Comparison of ENCODE assay signal across 29 mouse cellular contexts in the genomic region with DNA sequence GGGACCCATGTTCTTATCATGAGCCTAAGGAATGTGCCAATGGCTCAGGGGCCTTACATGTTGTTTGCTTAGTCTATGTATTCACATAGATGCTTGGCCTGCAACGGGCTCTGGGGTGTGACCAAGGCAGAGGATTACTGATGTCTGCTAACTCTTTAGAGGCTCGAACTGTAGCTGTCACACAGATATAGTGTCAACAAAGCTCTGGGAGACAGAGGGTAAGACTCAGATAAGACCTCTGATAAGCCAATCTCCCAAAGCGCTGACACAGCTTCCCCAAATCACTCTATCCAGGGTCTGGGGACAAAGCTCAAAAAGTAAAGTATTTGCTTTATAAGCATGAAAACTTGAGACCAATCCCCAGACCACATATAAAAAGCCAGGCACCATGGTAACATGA. TPM values are rescaled to one million over a fixed set of nuclear protein-coding genes. Genes with fewer than 3 reads are reported as not detected.
DNase-seq lines count a peak whose midpoint lies in the region; ATAC-seq and TF ChIP-seq lines count a peak whose summit lies in the region.
"Had no signal": no experiment of that assay in that cellular context is flagged by ENCODE, and none has a peak within 500 bp of the region (broad histone marks: within the 10 kb centered on the region; RNA-seq: fewer than 3 reads in every experiment).

No protein-coding gene starts in this region.

- no peak overlapping the region for H3K27ac ChIP-seq in liver, embryonic 14.5 days
- H3K27ac ChIP-seq in heart, embryonic 12.5 days (ENCODE audit: poor library complexity, severe bottlenecking) = no peak overlapping the region
- H3K27ac ChIP-seq in heart, embryonic 10.5 days = no peak overlapping the region
- H3K27ac ChIP-seq: forebrain, embryonic 13.5 days; hindbrain, embryonic 12.5 days; hindbrain, postnatal 0 days; limb, embryonic 15.5 days; lung, embryonic 15.5 days; midbrain, embryonic 10.5 days; midbrain, embryonic 15.5 days; neural tube, embryonic 12.5 days had no signal

- no peak for TF ChIP-seq POLR2A in myocyte (IDR thresholded peaks at IDR 0.05; ENCODE audit: insufficient read length, low read depth)

- no peak for TF ChIP-seq CTCF in G1E (IDR thresholded peaks at IDR 0.05; ENCODE audit: low read depth, low read length)
- TF ChIP-seq CTCF in liver, embryonic 14.5 days (IDR thresholded peaks at IDR 0.05; ENCODE audit: low read depth) = no peak

- H3K36me3 ChIP-seq in G1E (replicated peaks) (peaks cover 92% of the 10 kb centered on the region), myocyte (ENCODE audit: control insufficient read depth, insufficient read depth) (peaks cover 37% of the 10 kb centered on the region)
- H3K36me3 ChIP-seq in liver, embryonic 14.5 days (replicated peaks; ENCODE audit: control insufficient read depth, insufficient read depth, low read depth) = peaks cover 2% of the 10 kb centered on the region; the same call in 1 of the 2 replicates
- H3K36me3 ChIP-seq in heart, embryonic 12.5 days = no peaks in the 10 kb centered on the region
- H3K36me3 ChIP-seq in heart, embryonic 10.5 days = no peaks in the 10 kb centered on the region
- H3K36me3 ChIP-seq: hindbrain, embryonic 12.5 days; limb, embryonic 15.5 days; lung, embryonic 15.5 days; midbrain, embryonic 10.5 days; midbrain, embryonic 15.5 days; neural tube, embryonic 12.5 days had no signal

- no peak for DNase-seq in G1E (ENCODE audit: low spot score)
- DNase-seq in induced T-regulatory cell, adult 2 months (ENCODE audit: low read depth) = peak; percentile 17
- no peak for DNase-seq in liver, embryonic 14.5 days (ENCODE audit: low read depth in 3 of 3, low spot score in 3 of 3)
- DNase-seq in heart, embryonic 10.5 days (ENCODE audit: low spot score) = no peak
- no peak for DNase-seq in urinary bladder, postnatal 4 days (ENCODE audit: low spot score in 2 of 2)
- DNase-seq: adrenal gland, adult 2 months; cerebellum, adult 2 months; cerebellum, postnatal 14 days; gastrocnemius, postnatal 10 days; heart, postnatal 36 days; kidney, adult 9 months; kidney, postnatal 10 days; lung, postnatal 36 days; right cerebral cortex, adult 18-20 months; spleen, adult 18-20 months; thymus, postnatal 14 days had no signal

- H3ac ChIP-seq in myocyte (ENCODE audit: control insufficient read depth, insufficient read length) = no peak overlapping the region

- H3K27me3 ChIP-seq in G1E (ENCODE audit: insufficient read depth, low read length) (no peaks in the 10 kb centered on the region; the same call in 1 of the 2 replicates), myocyte (ENCODE audit: control insufficient read depth, insufficient read depth, insufficient read length) (no peaks in the 10 kb centered on the region)
- no peaks in the 10 kb centered on the region for H3K27me3 ChIP-seq in liver, embryonic 14.5 days (ENCODE audit: control insufficient read depth, insufficient read depth, low read length)
- peaks cover 39% of the 10 kb centered on the region for H3K27me3 ChIP-seq in heart, embryonic 12.5 days (replicated peaks)
- peaks cover 34% of the 10 kb centered on the region for H3K27me3 ChIP-seq in heart, embryonic 10.5 days (ENCODE audit: insufficient read depth, poor library complexity, severe bottlenecking)
- H3K27me3 ChIP-seq: forebrain, embryonic 13.5 days; hindbrain, embryonic 12.5 days; limb, embryonic 15.5 days; lung, embryonic 15.5 days; midbrain, embryonic 15.5 days; neural tube, embryonic 12.5 days had no signal

- H3K79me2 ChIP-seq in myocyte (ENCODE audit: control insufficient read depth, insufficient read depth) = peaks cover 99% of the 10 kb centered on the region

- H3K4me1 ChIP-seq in G1E (ENCODE audit: insufficient read depth, low read depth, low read length) = peaks cover 93% of the 10 kb centered on the region
- peaks cover 17 to 47% of the 10 kb centered on the region in 2 experiments for H3K4me1 ChIP-seq in liver, embryonic 14.5 days (replicated peaks; ENCODE audit: control insufficient read depth in 2 of 2, insufficient read depth in 2 of 2, low read length in 1 of 2)
- H3K4me1 ChIP-seq in heart, embryonic 12.5 days (replicated peaks) = peaks cover 17% of the 10 kb centered on the region
- peaks cover 21% of the 10 kb centered on the region for H3K4me1 ChIP-seq in heart, embryonic 10.5 days
- H3K4me1 ChIP-seq: forebrain, embryonic 13.5 days; hindbrain, embryonic 12.5 days; midbrain, embryonic 15.5 days had no signal

- peak; percentile 60 for ATAC-seq in G1E (ENCODE audit: extremely low read depth, insufficient number of reproducible peaks, low FRiP score, poor library complexity, severe bottlenecking)
- peak; percentile 63; the same call in 1 of the 2 replicates for ATAC-seq in liver, embryonic 14.5 days (ENCODE audit: insufficient read depth)
- no peak for ATAC-seq in heart, embryonic 12.5 days (ENCODE audit: insufficient number of reproducible peaks, low FRiP score)
- ATAC-seq: activated CD4-positive, CD25-positive, alpha-beta regulatory T cell, adult 4 months; CD4-positive, CD25-positive, alpha-beta regulatory T cell, adult 4 months; forebrain, embryonic 13.5 days; hindbrain, postnatal 0 days; intestine, postnatal 0 days; midbrain, embryonic 15.5 days had no signal

- whole genome bisulfite sequencing in liver, embryonic 14.5 days (ENCODE audit: insufficient replicate concordance) = 3% methylated on average over 3 of the region's 3 CpGs
- 22% methylated on average over 3 of the region's 3 CpGs for WGBS in heart, embryonic 12.5 days
- 17% methylated on average over 3 of the region's 3 CpGs for WGBS in heart, embryonic 10.5 days

- no peak overlapping the region for H3K9ac ChIP-seq in liver, embryonic 14.5 days (replicated peaks)
- no peak overlapping the region for H3K9ac ChIP-seq in heart, embryonic 12.5 days
- H3K9ac ChIP-seq: forebrain, embryonic 13.5 days; hindbrain, embryonic 12.5 days; limb, embryonic 15.5 days; lung, embryonic 15.5 days; midbrain, embryonic 15.5 days; neural tube, embryonic 12.5 days had no signal

- H3K4me3 ChIP-seq in G1E (ENCODE audit: low read depth, low read length) = no peak overlapping the region
- no peak overlapping the region for H3K4me3 ChIP-seq in liver, embryonic 14.5 days (ENCODE audit: insufficient read depth in 1 of 2, low read depth in 2 of 2, low read length in 2 of 2)
- H3K4me3 ChIP-seq in myocyte = no peak overlapping the region
- H3K4me3 ChIP-seq in heart, embryonic 12.5 days = no peak overlapping the region
- no peak overlapping the region for H3K4me3 ChIP-seq in heart, embryonic 10.5 days
- H3K4me3 ChIP-seq: forebrain, embryonic 13.5 days; hindbrain, embryonic 12.5 days; limb, embryonic 15.5 days; lung, embryonic 15.5 days; midbrain, embryonic 10.5 days; midbrain, embryonic 15.5 days; neural tube, embryonic 12.5 days had no signal

- no peak overlapping the region for H3K4me2 ChIP-seq in liver, embryonic 14.5 days (ENCODE audit: low read depth)
- H3K4me2 ChIP-seq in myocyte (ENCODE audit: low read depth) = peak overlapping the region; percentile 12
- no peak overlapping the region for H3K4me2 ChIP-seq in heart, embryonic 12.5 days
- H3K4me2 ChIP-seq: forebrain, embryonic 13.5 days; hindbrain, embryonic 12.5 days; limb, embryonic 15.5 days; lung, embryonic 15.5 days; midbrain, embryonic 15.5 days; neural tube, embryonic 12.5 days had no signal

- H3K9me3 ChIP-seq in G1E (replicated peaks) = no peaks in the 10 kb centered on the region
- H3K9me3 ChIP-seq in liver, embryonic 14.5 days (ENCODE audit: control insufficient read depth, low read length) = no peaks in the 10 kb centered on the region
- no peaks in the 10 kb centered on the region for H3K9me3 ChIP-seq in heart, embryonic 12.5 days (replicated peaks)
- H3K9me3 ChIP-seq in heart, embryonic 10.5 days = no peaks in the 10 kb centered on the region
- H3K9me3 ChIP-seq: forebrain, embryonic 13.5 days; hindbrain, embryonic 12.5 days; limb, embryonic 15.5 days; lung, embryonic 15.5 days; midbrain, embryonic 10.5 days; midbrain, embryonic 15.5 days; neural tube, embryonic 12.5 days had no signal

- peak; percentile 28; the same call in 1 of the 2 replicates for TF ChIP-seq EP300 in liver, embryonic 14.5 days (IDR thresholded peaks at IDR 0.05; ENCODE audit: low read depth)

TF ChIP-seq in myocyte, 11 proteins besides CTCF, POLR2A, EP300 and RAD21:
- no peak for TF ChIP-seq MYOD1 (IDR thresholded peaks at IDR 0.05; ENCODE audit: control insufficient read depth in 1 of 3, insufficient read length in 2 of 3, low read depth in 2 of 3)
- TF ChIP-seq MAX (IDR thresholded peaks at IDR 0.05; ENCODE audit: low read depth) = no peak
- no peak for TF ChIP-seq SRF (IDR thresholded peaks at IDR 0.05; ENCODE audit: control insufficient read depth, insufficient read length, low read depth)
- no peak for TF ChIP-seq REST (IDR thresholded peaks at IDR 0.05; ENCODE audit: insufficient read depth, insufficient read length)
- no peak for TF ChIP-seq POLR2AphosphoS2 (IDR thresholded peaks at IDR 0.05; ENCODE audit: insufficient read length, low read depth)
- no peak for TF ChIP-seq USF1 (IDR thresholded peaks at IDR 0.05; ENCODE audit: low read depth)
- TF ChIP-seq E2F4 (IDR thresholded peaks at IDR 0.05; ENCODE audit: insufficient read depth) = no peak
- TF ChIP-seq TCF3 (IDR thresholded peaks at IDR 0.05; ENCODE audit: insufficient read length, low read depth) = no peak
- TF ChIP-seq TCF12 (IDR thresholded peaks at IDR 0.05; ENCODE audit: insufficient read depth, poor library complexity, severe bottlenecking) = no peak
TF ChIP-seq in myocyte: peak in this region for 0.

RNA-seq across cellular contexts. Expression of a gene that starts 13.5 kb away (rescaled TPM):
- total RNA-seq in G1E (2014; fragmentation: Nextera tagmentation) (208 and 213 TPM in 2 replicates), G1E (2017) (32.7 and 36.1 TPM in 2 replicates)
- polyA plus RNA-seq in G1E (2012) (158 and 168 TPM in 2 replicates), myocyte (2012; fragmentation: generic; extraction: Trizol) (38.8 TPM)
- 2.7 and 3.0 TPM in 2 replicates for polyA plus RNA-seq in liver, embryonic 14.5 days (2012; rRNA removed)
- 4.4 and 4.5 TPM in 2 replicates for polyA plus RNA-seq in liver, embryonic 14.5 days (2014; fragmentation: Nextera tagmentation; extraction: Ambion mirVana)
- 1.3 and 1.5 TPM in 2 replicates for polyA plus RNA-seq in heart, embryonic 12.5 days (2016; fragmentation: Nextera tagmentation; extraction: Ambion mirVana)
- polyA plus RNA-seq in heart, embryonic 10.5 days (2016; fragmentation: Nextera tagmentation; extraction: Ambion mirVana) = 1.0 and 2.5 TPM in 2 replicates
